Mouse (Mus musculus): ENCODE results near the gene Ptprr.

GRCm38 (mm10) chr10:116304355-116304754 is 286.3 kb downstream of the Ptprr start:
- TF ChIP-seq CTCF (IDR thresholded peaks at IDR 0.05; ENCODE audit: extremely low read depth, insufficient read depth, low read length) (no peak), POLR2A (IDR thresholded peaks at IDR 0.05; ENCODE audit: extremely low read depth, insufficient read depth, low read length) (no peak)

All from cortical plate, adult 2 months (tissue).